Mouse (Mus musculus) hindbrain, postnatal 0 days (tissue): ENCODE measurements around the gene Gm11127. TPM values are rescaled to one million over a fixed set of nuclear protein-coding genes. Genes with fewer than 3 reads are reported as not detected.
"Not testable (repeated sequence)": the region's sequence is repeated elsewhere in the genome, so short reads cannot be mapped to it uniquely, and the experiment has no call there.

Experiments
- ATAC-seq: fragments of 200-750 bp; cut with Nextera tagmentation; 2 replicates; pipeline ENCODE4 v1.8.0; 2017; ENCODE audit warnings: mild to moderate bottlenecking, moderate TSS enrichment, moderate library complexity
- DNase-seq: peaks from one replicate; pipeline ENCODE4 v3.0.0-alpha.2; 2015; ENCODE audit warnings: low spot score
- H3K27ac ChIP-seq: fragments of 300-500 bp; sonication (generic); 2 replicates; pipeline ENCODE4 v1.5.1; 2014; ENCODE audit warnings: mild to moderate bottlenecking
- H3K27me3 ChIP-seq: fragments of 300-500 bp; sonication (generic); 2 replicates; pipeline ENCODE4 v1.6.1; 2014; ENCODE audit warnings: low read length, mixed read lengths; ENCODE audit not compliant: insufficient read depth
- H3K36me3 ChIP-seq: fragments of 300-500 bp; sonication (generic); 2 replicates; pipeline ENCODE4 v1.6.1; 2014; ENCODE audit warnings: low read length, mixed read lengths; ENCODE audit not compliant: insufficient read depth
- H3K4me1 ChIP-seq: fragments of 300-500 bp; sonication (generic); 2 replicates; pipeline ENCODE4 v1.6.1; 2014; ENCODE audit warnings: antibody characterized with exemption, low read length, mixed read lengths; ENCODE audit not compliant: insufficient read depth
- H3K4me2 ChIP-seq: fragments of 300-500 bp; sonication (generic); 2 replicates; pipeline ENCODE4 v1.6.1; 2014; ENCODE audit warnings: low read depth, mild to moderate bottlenecking, low read length, moderate library complexity, mixed read lengths
- H3K4me3 ChIP-seq: fragments of 300-500 bp; sonication (generic); 2 replicates; pipeline ENCODE4 v1.5.1; 2014; ENCODE audit warnings: low read length
- H3K9ac ChIP-seq: fragments of 300-500 bp; sonication (generic); replicated peaks from 2 replicates; pipeline ENCODE4 v1.6.1; 2014; ENCODE audit warnings: mild to moderate bottlenecking, low read length, moderate library complexity, mixed read lengths
- H3K9me3 ChIP-seq: fragments of 300-500 bp; sonication (generic); 2 replicates; pipeline ENCODE4 v1.6.1; 2016; ENCODE audit warnings: low read length, mixed read lengths
- CTCF ChIP-seq: IDR thresholded peaks from 2 replicates; pipeline ENCODE4 v1.5.1; 2016; ENCODE audit warnings: antibody characterized with exemption, control low read depth, low read depth
- WGBS: fragments of 180-500 bp; shearing (Covaris S2); extraction: QIAGEN DNeasy Blood & Tissue Kit; methylation state at CpG from one replicate; pipeline ENCODE4 v1.1.7; 2014; 5-methylcytosine and 5-hydroxymethylcytosine counted together
- polyA plus RNA-seq: library from polyadenylated mRNA; unstranded; fragments of >200 nt; fragmentation: Nextera tagmentation; extraction: Ambion mirVana; gene quantifications from 2 replicates; pipeline ENCODE4 v1.2.1, GENCODE M21; 2015
- total RNA-seq: library from RNA; depleted of rRNA; stranded (reverse); fragments of >200 nt; gene quantifications from 2 replicates; pipeline ENCODE4 v1.2.3, GENCODE M21; 2014

The Gm11127 gene
- total and polyA plus RNA-seq, 2 experiments from 2014 or later, result not detected

- Histone ChIP-seq H3K27me3 (no peaks in the 10 kb centered on the region), H3K36me3 (no peaks in the 10 kb centered on the region), H3K4me3 (peak overlapping the region; percentile 51), H3K4me1 (no peaks in the 10 kb centered on the region), H3K9ac (peak overlapping the region; percentile 56), H3K4me2 (peak overlapping the region; percentile 91), H3K9me3 (no peaks in the 10 kb centered on the region), H3K27ac (no peak overlapping the region)
- TF ChIP-seq CTCF, result no peak
- ATAC-seq, result peak; percentile 61; the same call in 1 of the 2 replicates
- no peak for DNase-seq
- under 1% methylated on average over 33 of the region's 42 CpGs for WGBS
These were observed 25.8 kb upstream of the Gm11127 start for GRCm38 (mm10) chr17:36083870-36084451.

DNA sequence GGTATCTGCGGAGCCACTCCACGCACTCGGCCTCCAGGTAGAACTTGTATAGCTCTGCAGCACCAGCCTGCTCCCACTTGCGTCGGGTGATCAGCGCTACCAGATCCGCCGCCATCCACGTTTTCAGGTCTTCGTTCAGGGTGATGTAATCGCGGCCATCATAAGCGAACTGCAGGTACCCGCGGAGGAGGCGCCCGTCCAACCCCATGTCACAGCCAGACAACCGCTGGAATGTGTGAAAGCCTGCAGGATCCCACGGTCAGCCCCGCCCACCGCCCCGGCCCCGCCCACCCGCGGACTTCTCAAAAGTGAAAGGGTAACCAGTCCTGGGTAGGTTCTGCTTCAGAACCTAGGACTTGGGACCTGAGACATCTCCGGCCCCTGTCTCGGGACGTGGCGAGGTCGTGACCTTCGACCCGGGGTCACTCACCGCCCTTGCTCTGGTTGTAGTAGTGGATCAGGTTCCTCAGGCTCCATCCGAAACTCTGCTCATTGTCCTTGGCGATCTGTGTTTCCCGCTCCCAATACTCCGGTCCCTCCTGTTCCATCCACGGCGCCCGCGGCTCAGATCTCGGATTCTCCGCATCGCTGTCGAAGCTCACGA lies 25.2 kb upstream of the Gm11127 start:
- H3K27ac ChIP-seq, result no peak overlapping the region
- H3K9me3 ChIP-seq, result no peaks in the 10 kb centered on the region
- no peaks in the 10 kb centered on the region for H3K4me1 ChIP-seq
- H3K4me3 ChIP-seq, result peak overlapping the region; percentile 51
- H3K27me3 ChIP-seq, result no peaks in the 10 kb centered on the region
- WGBS, result under 1% methylated on average over 46 of the region's 46 CpGs
- H3K9ac ChIP-seq, result peak overlapping the region; percentile 56
- ATAC-seq (peak; percentile 81), DNase-seq (peak; percentile 49)
- TF ChIP-seq CTCF, result no peak
- H3K36me3 ChIP-seq, result no peaks in the 10 kb centered on the region
- peak overlapping the region; percentile 91 for H3K4me2 ChIP-seq

DNA sequence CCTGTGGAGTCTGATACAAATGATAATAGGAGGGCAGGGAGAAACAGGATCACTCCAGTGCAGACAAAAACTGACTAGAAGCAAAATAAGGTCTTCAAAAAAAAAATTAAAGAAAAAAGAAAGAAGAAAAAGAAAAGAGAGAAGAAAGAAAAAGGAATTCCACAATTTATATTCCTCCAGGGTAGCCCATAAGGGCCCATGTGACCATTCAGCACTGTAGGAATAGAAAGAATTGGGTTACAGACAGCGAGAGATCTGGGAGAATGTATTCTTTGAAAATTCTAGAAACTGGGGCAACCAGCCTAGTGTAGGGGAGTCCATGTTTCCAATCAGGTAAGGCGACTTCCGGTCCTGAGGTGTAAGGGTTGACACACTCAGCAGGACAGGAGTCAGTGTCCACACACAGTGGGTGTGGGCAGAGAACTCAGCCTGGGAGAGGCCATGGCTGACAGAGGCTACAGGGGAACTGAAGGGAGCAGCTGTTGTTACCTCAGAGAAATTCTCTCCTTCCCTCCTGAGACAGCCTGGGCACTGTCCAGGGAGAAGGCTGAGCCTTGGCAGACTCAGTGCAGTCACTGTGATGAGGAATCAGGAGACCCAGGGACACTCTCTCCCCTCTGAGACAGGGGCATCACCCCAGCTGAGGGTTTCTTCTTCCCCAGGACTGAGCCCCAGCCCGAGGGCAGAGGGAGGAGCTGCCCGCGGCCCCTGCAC lies 24.5 kb upstream of the Gm11127 start:
- peak overlapping the region; percentile 56; the same call in 1 of the 2 replicates for H3K9ac ChIP-seq
- not testable (repeated sequence) for H3K9me3 ChIP-seq, H3K27ac ChIP-seq, H3K27me3 ChIP-seq, H3K4me1 ChIP-seq, DNase-seq, H3K36me3 ChIP-seq
- H3K4me2 ChIP-seq, result peak overlapping the region; percentile 91
- ATAC-seq, result 0 out of 2 replicates have a peak, but pooled peaks have one; percentile 22
- H3K4me3 ChIP-seq, result peak overlapping the region; percentile 51
- WGBS, result 34% methylated on average over 5 of the region's 6 CpGs

GRCm38 (mm10) chr17:36081901-36082300 lies 23.7 kb upstream of the Gm11127 start:
- H3K36me3 ChIP-seq, DNase-seq, H3K27me3 ChIP-seq, H3K27ac ChIP-seq, H3K4me3 ChIP-seq, H3K9ac ChIP-seq, H3K9me3 ChIP-seq, H3K4me2 ChIP-seq, ATAC-seq, H3K4me1 ChIP-seq: not testable (repeated sequence)

DNA sequence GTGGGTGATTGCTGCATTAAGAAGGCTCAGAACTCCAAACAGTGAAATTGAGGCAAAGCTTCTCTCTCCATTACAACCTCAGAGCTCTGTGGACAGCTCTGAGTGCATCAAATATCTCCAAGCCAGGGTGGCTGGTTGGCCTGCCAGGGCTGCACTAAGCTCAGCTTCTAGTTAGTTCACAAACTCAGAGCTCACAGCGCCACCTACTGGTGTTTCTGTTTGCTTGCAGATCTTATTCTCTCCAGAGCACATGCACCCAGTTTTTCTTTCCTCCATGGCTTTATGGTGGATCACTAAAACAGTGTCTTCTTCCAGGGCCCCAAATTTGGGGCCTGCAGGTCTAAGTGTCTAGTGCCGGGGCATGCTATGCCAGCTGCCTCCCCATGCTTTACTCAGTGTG lies 2.7 kb upstream of the Gm11127 start:
- ATAC-seq (no peak), DNase-seq (peak; percentile 92)
- Histone ChIP-seq H3K27ac (no peak overlapping the region), H3K36me3 (no peaks in the 10 kb centered on the region), H3K27me3 (no peaks in the 10 kb centered on the region), H3K4me1 (no peaks in the 10 kb centered on the region), H3K4me3 (no peak overlapping the region), H3K4me2 (no peak overlapping the region), H3K9ac (no peak overlapping the region), H3K9me3 (no peaks in the 10 kb centered on the region)
- WGBS, result 36% methylated on average over 2 of the region's 2 CpGs
- TF ChIP-seq CTCF, result peak; percentile 78

DNA sequence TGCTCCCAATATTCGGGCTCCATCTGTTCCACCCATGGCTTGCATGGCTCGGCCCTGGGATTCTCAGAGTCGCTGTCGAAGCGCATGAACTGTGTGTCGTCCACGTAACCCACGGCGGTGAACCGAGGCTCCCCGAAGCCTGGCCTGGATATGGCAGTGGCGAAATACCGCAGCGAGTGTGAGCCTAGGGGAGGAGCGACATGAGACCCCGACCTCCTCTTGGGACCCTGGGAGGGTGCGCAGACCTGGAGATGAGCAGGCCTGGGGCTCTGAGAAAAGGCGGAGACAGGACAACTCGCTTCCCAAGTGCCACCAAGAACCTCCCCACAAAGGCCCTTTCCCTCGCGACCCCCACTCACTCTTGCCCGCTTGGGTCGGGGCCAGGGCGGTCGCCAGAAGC lies 244 bp downstream of the Gm11127 start:
- H3K27me3 ChIP-seq, H3K4me3 ChIP-seq, ATAC-seq, H3K9ac ChIP-seq, H3K36me3 ChIP-seq, DNase-seq, H3K4me2 ChIP-seq, H3K27ac ChIP-seq, H3K9me3 ChIP-seq, H3K4me1 ChIP-seq: not testable (repeated sequence)
- WGBS, result 86% methylated on average over 22 of the region's 25 CpGs

- no peak for ATAC-seq
- Histone ChIP-seq H3K27me3 (no peaks in the 10 kb centered on the region), H3K9me3 (no peaks in the 10 kb centered on the region), H3K4me2 (peak overlapping the region; percentile 61), H3K4me3 (peak overlapping the region; percentile 36), H3K4me1 (no peaks in the 10 kb centered on the region), H3K27ac (no peak overlapping the region), H3K9ac (no peak overlapping the region), H3K36me3 (no peaks in the 10 kb centered on the region)
- DNase-seq, result no peak
- no peak for TF ChIP-seq CTCF
- WGBS, result 80% methylated on average over 3 of the region's 3 CpGs
These were observed 14.9 kb downstream of the Gm11127 start for GRCm38 (mm10) chr17:36043286-36043685.

- H3K4me1 ChIP-seq, H3K27ac ChIP-seq, H3K9me3 ChIP-seq, H3K36me3 ChIP-seq, H3K27me3 ChIP-seq: not testable (repeated sequence)
- WGBS, result 2% methylated on average over 12 of the region's 12 CpGs
- Histone ChIP-seq H3K4me3 (peak within 1 kb of the TSS; percentile 36), H3K4me2 (peak within 1 kb of the TSS; percentile 61), H3K9ac (0 out of 2 replicates have a peak within 1 kb of the TSS, but pooled peaks have one; percentile 9)
- DNase-seq (peak; percentile 94), ATAC-seq (peak; percentile 96)
These were observed 15.5 kb downstream of the Gm11127 start, which contains the start of the genes H2-T22 and Gm6034 for GRCm38 (mm10) chr17:36042610-36043169. Gene H2-T22, minus strand, starts transcription at chr17:36042747. Gene Gm6034, plus strand, starts transcription at chr17:36042961.

DNA sequence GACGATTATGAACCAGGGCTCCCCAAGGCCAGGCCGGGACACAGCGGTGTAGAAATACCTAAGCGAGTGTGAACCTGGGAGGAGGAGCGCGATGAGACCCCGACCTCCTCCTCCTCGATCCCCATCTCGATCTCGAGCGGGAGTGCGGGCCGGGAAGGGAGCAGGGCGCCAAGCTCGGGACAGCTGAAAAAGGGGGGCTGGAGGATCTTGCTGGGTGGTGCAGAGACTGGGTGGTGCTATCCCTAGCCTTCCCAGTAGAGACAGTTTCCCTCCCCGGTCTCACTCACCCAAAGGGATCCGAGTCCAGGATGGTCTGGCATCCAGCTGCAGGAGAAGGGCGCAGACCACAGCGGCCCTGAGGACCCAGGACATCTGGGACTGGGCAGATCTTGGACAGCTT lies 16.1 kb downstream of the Gm11127 start:
- peak; percentile 77 for ATAC-seq
- not testable (repeated sequence) for H3K27ac ChIP-seq, H3K4me1 ChIP-seq, H3K27me3 ChIP-seq, DNase-seq, H3K36me3 ChIP-seq, H3K9me3 ChIP-seq
- Histone ChIP-seq H3K9ac (0 out of 2 replicates have a peak overlapping the region, but pooled peaks have one; percentile 9), H3K4me2 (peak overlapping the region; percentile 61), H3K4me3 (peak overlapping the region; percentile 36)
- WGBS, result under 1% methylated on average over 19 of the region's 19 CpGs
